Mouse (Mus musculus) forebrain, embryonic 12.5 days (tissue): Measurements from ENCODE around the gene Gm12845. TPM values are rescaled to one million over a fixed set of nuclear protein-coding genes. Genes with fewer than 3 reads are reported as not detected.

Source experiments
- ATAC-seq: fragments of 200-750 bp; cut with Nextera tagmentation; 2 replicates; pipeline ENCODE4 v1.8.0; 2017; ENCODE audit warnings: moderate TSS enrichment; ENCODE audit not compliant: low FRiP score
- H3K27ac ChIP-seq: fragments of 300-500 bp; sonication (generic); 2 replicates; pipeline ENCODE4 v1.5.1; 2016; ENCODE audit warnings: mild to moderate bottlenecking
- H3K27me3 ChIP-seq: fragments of 300-500 bp; sonication (generic); 2 replicates; pipeline ENCODE4 v1.6.1; 2016; ENCODE audit warnings: mild to moderate bottlenecking
- H3K36me3 ChIP-seq: fragments of 300-500 bp; sonication (generic); replicated peaks from 2 replicates; pipeline ENCODE4 v1.6.1; 2016; ENCODE audit warnings: mild to moderate bottlenecking
- H3K4me1 ChIP-seq: fragments of 300-500 bp; sonication (generic); 2 replicates; pipeline ENCODE4 v1.6.1; 2016
- H3K4me2 ChIP-seq: fragments of 300-500 bp; sonication (generic); 2 replicates; pipeline ENCODE4 v1.6.1; 2016; ENCODE audit warnings: mild to moderate bottlenecking, moderate library complexity
- H3K4me3 ChIP-seq: fragments of 300-500 bp; sonication (generic); replicated peaks from 2 replicates; pipeline ENCODE4 v1.5.1; 2016; ENCODE audit warnings: mild to moderate bottlenecking
- H3K9ac ChIP-seq: fragments of 300-500 bp; sonication (generic); 2 replicates; pipeline ENCODE4 v1.6.1; 2016; ENCODE audit warnings: mild to moderate bottlenecking
- H3K9me3 ChIP-seq: fragments of 300-500 bp; sonication (generic); 2 replicates; pipeline ENCODE4 v1.6.1; 2016
- WGBS: fragments of 180-500 bp; shearing (Covaris S2); methylation state at CpG from one replicate; pipeline ENCODE4 v1.1.7; 2016; 5-methylcytosine and 5-hydroxymethylcytosine counted together
- polyA plus RNA-seq: library from polyadenylated mRNA; unstranded; fragments of >200 nt; fragmentation: Nextera tagmentation; extraction: Ambion mirVana; gene quantifications from 2 replicates; pipeline ENCODE4 v1.2.1, GENCODE M21; 2016

The Gm12845 gene
- polyA plus RNA-seq = not detected in 2 replicates

DNA sequence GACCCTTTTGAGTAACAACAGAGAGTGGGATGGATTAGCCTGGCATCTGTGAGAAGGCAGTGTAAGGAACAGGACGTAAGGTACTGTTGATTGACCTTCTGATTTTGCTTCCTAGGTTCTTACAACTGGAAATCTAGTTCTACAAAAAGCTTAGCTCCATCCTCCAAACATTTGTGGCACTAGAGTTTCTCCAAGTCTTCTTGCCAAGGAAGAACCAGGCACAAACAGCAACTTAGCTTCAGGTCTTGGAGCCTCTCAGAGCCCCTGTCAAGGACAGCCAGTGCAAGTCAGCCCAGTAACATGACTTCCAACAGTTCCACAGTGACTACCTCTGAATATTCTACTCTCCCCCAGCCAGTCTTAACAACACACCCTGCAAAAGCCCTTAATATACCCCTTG, at the start of gene Gm12845:
Gene Gm12845, plus strand, starts transcription at position 301 of the 400 bp plus-strand sequence.
- ATAC-seq = no peak
- no peaks in the 10 kb centered on the region for H3K4me1 ChIP-seq
- H3K27ac ChIP-seq = no peak within 1 kb of the TSS
- no peaks in the 10 kb centered on the region for H3K9me3 ChIP-seq
- no peak within 1 kb of the TSS for H3K9ac ChIP-seq
- no peak within 1 kb of the TSS for H3K4me2 ChIP-seq
- 81% methylated on average over 1 of the region's 1 CpGs for WGBS
- H3K4me3 ChIP-seq = no peak within 1 kb of the TSS
- H3K36me3 ChIP-seq = no peaks in the 10 kb centered on the region
- H3K27me3 ChIP-seq = no peaks in the 10 kb centered on the region

DNA sequence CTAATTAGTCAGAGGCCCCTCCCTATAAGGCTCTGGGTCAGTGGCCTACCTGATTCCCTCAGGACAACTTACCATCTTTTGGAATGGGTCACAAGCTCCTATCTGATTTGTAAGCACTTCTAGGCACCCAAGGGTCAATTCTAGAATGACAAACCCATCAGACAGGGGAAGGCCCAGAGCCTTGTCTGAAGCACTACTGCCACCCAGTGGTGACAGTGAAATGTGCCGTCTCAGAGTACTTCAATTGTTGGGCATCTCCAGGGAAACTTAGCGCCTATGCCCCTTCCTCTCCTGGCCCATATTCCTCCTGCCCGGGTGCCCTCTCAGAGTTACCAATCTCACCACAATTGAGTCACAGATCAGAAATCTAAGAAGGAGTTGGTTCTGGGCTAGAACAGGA, 47.3 kb upstream of the Gm12845 start:
- Histone ChIP-seq H3K27ac (no peak overlapping the region), H3K4me2 (no peak overlapping the region), H3K9ac (no peak overlapping the region), H3K4me3 (no peak overlapping the region), H3K36me3 (peaks cover 79% of the 10 kb centered on the region), H3K9me3 (no peaks in the 10 kb centered on the region), H3K4me1 (peaks cover 10% of the 10 kb centered on the region), H3K27me3 (no peaks in the 10 kb centered on the region)
- peak; percentile 63 for ATAC-seq
- 14% methylated on average over 3 of the region's 3 CpGs for WGBS

GRCm38 (mm10) chr4:117680963-117681362, 43.2 kb upstream of the Gm12845 start:
- H3K36me3 ChIP-seq = peaks cover 44% of the 10 kb centered on the region
- H3K27ac ChIP-seq = no peak overlapping the region
- H3K4me2 ChIP-seq = peak overlapping the region; percentile 90
- peak overlapping the region; percentile 80 for H3K4me3 ChIP-seq
- peaks cover 16% of the 10 kb centered on the region for H3K4me1 ChIP-seq
- peaks cover 4% of the 10 kb centered on the region; the same call in 1 of the 2 replicates for H3K27me3 ChIP-seq
- no peak overlapping the region for H3K9ac ChIP-seq
- 71% methylated on average over 6 of the region's 6 CpGs for WGBS
- no peak for ATAC-seq
- H3K9me3 ChIP-seq = no peaks in the 10 kb centered on the region

DNA sequence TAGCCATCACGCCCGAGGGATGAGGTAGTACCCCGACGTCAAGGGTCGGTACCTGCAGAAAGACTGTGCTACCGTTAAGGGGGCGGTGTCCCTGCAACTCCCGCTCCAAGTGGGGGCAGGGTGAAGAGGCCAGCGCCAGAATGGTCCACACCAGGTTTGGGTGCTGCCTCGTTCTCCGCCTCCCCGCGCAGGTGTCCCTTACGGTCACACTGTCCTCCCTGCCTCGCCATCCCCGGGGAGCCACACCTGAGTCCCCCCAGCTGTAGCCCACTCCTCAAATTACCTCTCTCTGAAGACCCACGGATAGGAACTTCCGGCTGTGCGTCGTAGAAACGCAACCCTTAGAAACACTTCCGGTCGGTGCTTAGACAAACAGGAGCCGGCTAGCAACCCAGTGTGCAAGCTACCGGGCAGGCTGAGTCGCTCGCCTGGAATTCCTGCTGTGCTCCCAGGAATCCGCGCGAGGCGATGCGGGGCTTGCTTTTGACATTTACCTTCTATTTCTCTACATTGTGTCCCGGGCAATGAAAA, 42.2 kb upstream of the Gm12845 start, which contains the start of gene Dmap1:
Gene Dmap1, minus strand, starts transcription at position 343 of the 531 bp plus-strand sequence.
- Histone ChIP-seq H3K4me2 (peak within 1 kb of the TSS; percentile 90), H3K27ac (no peak within 1 kb of the TSS), H3K9me3 (no peaks in the 10 kb centered on the region), H3K4me1 (peaks cover 16% of the 10 kb centered on the region), H3K27me3 (peaks cover 4% of the 10 kb centered on the region; the same call in 1 of the 2 replicates), H3K9ac (peak within 1 kb of the TSS; percentile 79), H3K36me3 (peaks cover 34% of the 10 kb centered on the region), H3K4me3 (peak within 1 kb of the TSS; percentile 80)
- under 1% methylated on average over 33 of the region's 33 CpGs for WGBS
- ATAC-seq = peak; percentile 92

DNA sequence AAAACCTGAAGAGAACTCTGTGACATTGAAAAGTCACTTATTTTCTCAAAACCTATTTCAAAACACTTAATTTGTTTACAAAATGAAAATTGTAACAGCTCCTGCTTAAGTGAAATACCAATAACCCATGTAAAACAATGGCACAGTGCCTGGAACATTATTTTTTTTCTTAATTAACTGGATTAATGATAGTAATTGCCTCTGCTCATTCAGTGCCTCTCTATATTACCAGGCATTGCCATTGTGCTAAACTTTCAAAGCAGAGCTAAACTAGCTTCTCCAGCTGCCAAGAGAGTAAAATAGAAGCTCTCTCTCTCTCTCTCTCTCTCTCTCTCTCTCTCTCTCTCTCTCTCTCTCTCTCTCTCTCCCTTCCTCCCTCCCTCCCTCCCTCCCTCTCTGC, 41.7 kb upstream of the Gm12845 start:
- peak overlapping the region; percentile 90 for H3K4me2 ChIP-seq
- no peak overlapping the region for H3K27ac ChIP-seq
- peak overlapping the region; percentile 80 for H3K4me3 ChIP-seq
- peaks cover 16% of the 10 kb centered on the region for H3K4me1 ChIP-seq
- peak; percentile 44 for ATAC-seq
- H3K27me3 ChIP-seq = peaks cover 4% of the 10 kb centered on the region; the same call in 1 of the 2 replicates
- no peaks in the 10 kb centered on the region for H3K9me3 ChIP-seq
- peak overlapping the region; percentile 79 for H3K9ac ChIP-seq
- H3K36me3 ChIP-seq = peaks cover 31% of the 10 kb centered on the region

DNA sequence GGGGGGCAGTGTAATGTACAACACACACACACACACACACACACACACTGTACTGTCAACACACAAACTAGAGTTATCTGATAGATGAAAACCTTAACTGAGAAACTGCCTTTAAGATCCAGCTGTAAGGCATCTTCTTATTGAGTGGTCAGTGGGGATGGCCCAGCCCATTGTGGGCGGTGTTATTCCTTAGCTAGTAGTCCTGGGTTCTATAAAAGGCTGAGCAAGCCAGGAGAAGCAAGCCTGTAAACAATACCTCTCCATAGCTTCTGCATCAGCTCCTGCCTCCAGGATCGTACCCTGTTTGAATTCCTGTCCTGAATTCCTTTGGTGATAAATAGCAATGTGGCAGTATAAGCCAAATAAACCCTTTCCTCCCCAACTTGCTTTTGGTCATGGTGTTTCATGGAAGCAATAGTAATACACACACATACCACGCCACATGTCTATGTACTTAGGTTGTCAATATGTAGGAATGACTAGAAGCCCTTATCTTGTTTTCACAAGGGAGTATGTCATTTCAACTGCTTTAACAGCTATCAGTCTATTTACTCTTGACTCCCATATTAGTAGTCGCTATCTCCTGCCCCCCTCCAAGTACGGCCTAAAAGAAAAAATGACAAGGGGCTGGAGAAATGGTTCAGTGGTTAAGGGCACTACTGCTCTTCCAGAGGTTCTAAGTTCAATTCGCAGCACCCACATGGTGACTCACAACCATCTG, 41.0 kb upstream of the Gm12845 start:
- WGBS = 81% methylated on average over 6 of the region's 6 CpGs
- H3K9ac ChIP-seq = no peak overlapping the region
- ATAC-seq = no peak
- H3K36me3 ChIP-seq = peaks cover 26% of the 10 kb centered on the region
- peak overlapping the region; percentile 90 for H3K4me2 ChIP-seq
- H3K9me3 ChIP-seq = no peaks in the 10 kb centered on the region
- H3K4me1 ChIP-seq = peaks cover 16% of the 10 kb centered on the region
- H3K4me3 ChIP-seq = no peak overlapping the region
- peaks cover 4% of the 10 kb centered on the region; the same call in 1 of the 2 replicates for H3K27me3 ChIP-seq
- no peak overlapping the region for H3K27ac ChIP-seq

DNA sequence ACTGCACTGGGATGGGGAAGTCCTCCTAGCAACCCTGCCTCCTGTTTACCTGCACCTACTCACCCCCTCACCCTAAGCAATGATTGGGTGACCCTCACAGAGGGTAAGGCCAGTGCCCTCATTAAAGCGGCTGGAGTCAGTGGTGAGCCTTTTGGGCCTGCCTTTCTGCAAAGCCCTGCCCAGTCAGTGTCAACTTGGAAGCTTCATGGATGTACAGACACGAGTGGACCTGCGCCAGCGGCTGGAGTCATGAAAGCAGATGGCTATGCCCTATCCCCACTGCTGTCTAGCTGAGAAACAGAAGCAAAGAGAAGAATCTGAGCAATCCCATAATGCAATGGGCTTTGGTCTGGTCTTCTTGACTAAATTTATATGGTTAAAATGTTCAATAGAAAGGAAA, 37.9 kb upstream of the Gm12845 start:
- 85% methylated on average over 4 of the region's 4 CpGs for WGBS
- Histone ChIP-seq H3K9me3 (no peaks in the 10 kb centered on the region), H3K4me3 (no peak overlapping the region), H3K9ac (no peak overlapping the region), H3K4me2 (no peak overlapping the region), H3K36me3 (no peaks in the 10 kb centered on the region), H3K27me3 (peaks cover 4% of the 10 kb centered on the region; the same call in 1 of the 2 replicates), H3K4me1 (peaks cover 11% of the 10 kb centered on the region), H3K27ac (no peak overlapping the region)
- ATAC-seq = no peak

GRCm38 (mm10) chr4:117705361-117705760, 18.9 kb upstream of the Gm12845 start:
- no peaks in the 10 kb centered on the region for H3K9me3 ChIP-seq
- no peak overlapping the region for H3K9ac ChIP-seq
- H3K27me3 ChIP-seq = no peaks in the 10 kb centered on the region
- H3K27ac ChIP-seq = no peak overlapping the region
- WGBS = 4% methylated on average over 7 of the region's 7 CpGs
- no peaks in the 10 kb centered on the region for H3K4me1 ChIP-seq
- no peak for ATAC-seq
- no peaks in the 10 kb centered on the region for H3K36me3 ChIP-seq
- no peak overlapping the region for H3K4me2 ChIP-seq
- no peak overlapping the region for H3K4me3 ChIP-seq

GRCm38 (mm10) chr4:117708780-117709550, 15.2 kb upstream of the Gm12845 start:
- H3K4me2 ChIP-seq = no peak overlapping the region
- H3K9me3 ChIP-seq = no peaks in the 10 kb centered on the region
- 74% methylated on average over 3 of the region's 3 CpGs for WGBS
- no peaks in the 10 kb centered on the region for H3K27me3 ChIP-seq
- H3K4me1 ChIP-seq = no peaks in the 10 kb centered on the region
- H3K36me3 ChIP-seq = no peaks in the 10 kb centered on the region
- no peak for ATAC-seq
- no peak overlapping the region for H3K4me3 ChIP-seq
- no peak overlapping the region for H3K27ac ChIP-seq
- no peak overlapping the region for H3K9ac ChIP-seq

- ATAC-seq = no peak
- H3K27me3 ChIP-seq = no peaks in the 10 kb centered on the region
- no peak overlapping the region for H3K4me3 ChIP-seq
- H3K4me1 ChIP-seq = no peaks in the 10 kb centered on the region
- no peak overlapping the region for H3K27ac ChIP-seq
- no peak overlapping the region for H3K9ac ChIP-seq
- WGBS = 83% methylated on average over 3 of the region's 3 CpGs
- H3K36me3 ChIP-seq = no peaks in the 10 kb centered on the region
- no peaks in the 10 kb centered on the region for H3K9me3 ChIP-seq
- no peak overlapping the region for H3K4me2 ChIP-seq
Measured at GRCm38 (mm10) chr4:117712314-117712713, 11.9 kb upstream of the Gm12845 start.

- Histone ChIP-seq H3K4me2 (no peak overlapping the region), H3K9ac (no peak overlapping the region), H3K27me3 (no peaks in the 10 kb centered on the region), H3K4me3 (no peak overlapping the region), H3K9me3 (no peaks in the 10 kb centered on the region), H3K27ac (no peak overlapping the region), H3K4me1 (no peaks in the 10 kb centered on the region), H3K36me3 (no peaks in the 10 kb centered on the region)
- 83% methylated on average over 6 of the region's 6 CpGs for WGBS
- ATAC-seq = no peak
Measured at GRCm38 (mm10) chr4:117713303-117714098, 10.7 kb upstream of the Gm12845 start.

GRCm38 (mm10) chr4:117731926-117732325, 7.7 kb downstream of the Gm12845 start:
- WGBS = 85% methylated on average over 3 of the region's 3 CpGs
- Histone ChIP-seq H3K27me3 (no peaks in the 10 kb centered on the region), H3K4me2 (no peak overlapping the region), H3K4me1 (no peaks in the 10 kb centered on the region), H3K36me3 (no peaks in the 10 kb centered on the region), H3K27ac (no peak overlapping the region), H3K9ac (no peak overlapping the region), H3K9me3 (no peaks in the 10 kb centered on the region), H3K4me3 (no peak overlapping the region)
- ATAC-seq = no peak
